Mouse (Mus musculus) embryonic facial prominence, embryonic 12.5 days (tissue): Measurements from ENCODE around the gene Rrp15. TPM values are rescaled to one million over a fixed set of nuclear protein-coding genes. Genes with fewer than 3 reads are reported as not detected.

Experiments used
- ATAC-seq: fragments of 200-750 bp; cut with Nextera tagmentation; 2 replicates; pipeline ENCODE4 v1.8.0; 2017; ENCODE audit not compliant: insufficient number of reproducible peaks, insufficient read depth, low FRiP score, low TSS enrichment
- H3K27ac ChIP-seq: fragments of 300-500 bp; sonication (generic); 2 replicates; pipeline ENCODE4 v1.5.1; 2016; ENCODE audit warnings: mild to moderate bottlenecking
- H3K27me3 ChIP-seq: fragments of 300-500 bp; sonication (generic); 2 replicates; pipeline ENCODE4 v1.6.1; 2016; ENCODE audit warnings: mild to moderate bottlenecking, moderate library complexity
- H3K36me3 ChIP-seq: fragments of 300-500 bp; sonication (generic); 2 replicates; pipeline ENCODE4 v1.6.1; 2016; ENCODE audit warnings: mild to moderate bottlenecking
- H3K4me1 ChIP-seq: fragments of 300-500 bp; sonication (generic); 2 replicates; pipeline ENCODE4 v1.6.1; 2016
- H3K4me2 ChIP-seq: fragments of 300-500 bp; sonication (generic); replicated peaks from 2 replicates; pipeline ENCODE4 v1.6.1; 2016; ENCODE audit warnings: mild to moderate bottlenecking, moderate library complexity
- H3K4me3 ChIP-seq: fragments of 300-500 bp; sonication (generic); 2 replicates; pipeline ENCODE4 v1.5.1; 2016; ENCODE audit warnings: mild to moderate bottlenecking
- H3K9ac ChIP-seq: fragments of 300-500 bp; sonication (generic); 2 replicates; pipeline ENCODE4 v1.6.1; 2016; ENCODE audit warnings: mild to moderate bottlenecking, moderate library complexity
- H3K9me3 ChIP-seq: fragments of 300-500 bp; sonication (generic); 2 replicates; pipeline ENCODE4 v1.6.1; 2016; ENCODE audit warnings: mild to moderate bottlenecking, moderate library complexity
- WGBS: fragments of 180-500 bp; shearing (Covaris S2); methylation state at CpG from one replicate; pipeline ENCODE4 v1.1.7; 2016; 5-methylcytosine and 5-hydroxymethylcytosine counted together
- polyA plus RNA-seq: library from polyadenylated mRNA; unstranded; fragments of >200 nt; fragmentation: Nextera tagmentation; extraction: Ambion mirVana; gene quantifications from 2 replicates; pipeline ENCODE4 v1.2.1, GENCODE M21; 2016

The Rrp15 gene
- polyA plus RNA-seq, 1 experiment from 2014 or later = 72.4 TPM

DNA sequence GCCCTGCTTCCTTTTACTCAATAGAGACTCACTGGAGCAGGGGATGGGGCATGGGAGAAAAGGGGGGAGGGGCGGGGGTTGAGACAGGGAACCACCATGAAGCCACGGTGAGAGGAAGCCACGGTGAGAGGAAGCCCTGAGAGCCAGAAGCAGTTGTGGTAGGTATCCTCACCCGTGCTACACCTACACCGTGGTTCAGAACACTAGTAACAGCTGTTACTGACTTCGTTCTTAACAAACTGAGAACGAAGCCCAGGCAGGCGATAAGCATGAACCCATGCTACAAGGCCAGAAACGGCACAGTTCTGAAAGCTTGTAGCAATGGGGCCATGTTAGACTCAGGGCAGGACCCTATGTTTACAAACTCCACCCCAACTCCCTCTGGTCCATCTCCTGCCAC is 52.9 kb downstream of the Rrp15 start:
- ATAC-seq = no peak
- H3K9ac ChIP-seq = no peak overlapping the region
- H3K27me3 ChIP-seq = no peaks in the 10 kb centered on the region
- peak overlapping the region; percentile 1; the same call in 1 of the 2 replicates for H3K27ac ChIP-seq
- no peak overlapping the region for H3K4me3 ChIP-seq
- H3K4me2 ChIP-seq = no peak overlapping the region
- no peaks in the 10 kb centered on the region for H3K9me3 ChIP-seq
- 85% methylated on average over 9 of the region's 9 CpGs for WGBS
- H3K36me3 ChIP-seq = no peaks in the 10 kb centered on the region; the same call in 1 of the 2 replicates
- H3K4me1 ChIP-seq = peaks cover 30% of the 10 kb centered on the region; the same call in 1 of the 2 replicates

DNA sequence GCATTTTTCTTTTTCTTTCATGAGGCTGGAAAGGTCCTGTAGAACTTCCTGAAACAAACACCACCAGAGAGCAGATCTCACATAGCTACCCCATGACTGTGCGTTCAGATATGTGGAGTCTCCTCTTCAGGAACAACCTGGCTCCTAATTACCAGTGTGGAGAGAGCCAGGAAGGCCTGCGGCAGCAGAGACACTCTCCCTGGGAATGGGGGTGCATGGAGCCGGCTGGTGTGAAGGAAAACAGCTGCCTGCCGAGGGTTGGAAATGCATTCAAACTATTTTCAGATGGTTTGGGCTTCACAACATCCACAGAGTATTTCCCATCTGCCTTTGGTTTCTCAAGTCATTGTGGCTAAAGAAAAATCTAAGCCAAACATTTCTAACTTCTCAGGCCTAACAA is 53.8 kb downstream of the Rrp15 start:
- no peak overlapping the region for H3K9ac ChIP-seq
- no peaks in the 10 kb centered on the region for H3K9me3 ChIP-seq
- peaks cover 29% of the 10 kb centered on the region; the same call in 1 of the 2 replicates for H3K4me1 ChIP-seq
- WGBS = 54% methylated on average over 4 of the region's 4 CpGs
- H3K4me3 ChIP-seq = no peak overlapping the region
- ATAC-seq = no peak
- H3K27ac ChIP-seq = peak overlapping the region; percentile 1; the same call in 1 of the 2 replicates
- H3K4me2 ChIP-seq = no peak overlapping the region
- no peaks in the 10 kb centered on the region for H3K27me3 ChIP-seq
- H3K36me3 ChIP-seq = no peaks in the 10 kb centered on the region; the same call in 1 of the 2 replicates

GRCm38 (mm10) chr1:186692370-186692769 is 56.8 kb downstream of the Rrp15 start:
- peaks cover 31% of the 10 kb centered on the region; the same call in 1 of the 2 replicates for H3K4me1 ChIP-seq
- ATAC-seq = no peak
- H3K4me2 ChIP-seq = no peak overlapping the region
- H3K4me3 ChIP-seq = no peak overlapping the region
- H3K9me3 ChIP-seq = no peaks in the 10 kb centered on the region
- 83% methylated on average over 4 of the region's 4 CpGs for WGBS
- H3K27me3 ChIP-seq = no peaks in the 10 kb centered on the region
- no peak overlapping the region for H3K27ac ChIP-seq
- no peaks in the 10 kb centered on the region for H3K36me3 ChIP-seq
- no peak overlapping the region for H3K9ac ChIP-seq

DNA sequence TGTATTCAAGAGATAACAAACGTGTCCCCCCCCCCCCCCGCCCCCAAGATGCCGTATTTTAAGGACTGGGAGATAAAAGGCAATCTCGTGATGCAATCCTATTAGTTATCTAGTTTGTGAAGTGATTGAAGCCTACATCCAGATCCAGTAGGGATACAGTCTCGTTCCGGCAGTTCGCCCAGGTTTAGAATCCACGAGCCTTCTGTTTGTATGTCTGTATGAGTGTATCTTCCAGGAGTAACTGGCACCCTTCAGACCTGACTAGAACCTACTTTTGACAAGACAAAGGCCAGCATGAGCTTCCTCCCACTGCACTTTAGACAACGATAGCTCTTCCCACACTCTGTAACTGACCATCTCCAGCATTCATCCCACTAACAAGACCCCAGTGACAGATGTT is 57.5 kb downstream of the Rrp15 start:
- H3K4me3 ChIP-seq = no peak overlapping the region
- no peak overlapping the region for H3K9ac ChIP-seq
- ATAC-seq = no peak
- 87% methylated on average over 9 of the region's 9 CpGs for WGBS
- H3K4me2 ChIP-seq = no peak overlapping the region
- 0 out of 2 replicates have a peak, but pooled peaks cover 4% of the 10 kb centered on the region for H3K36me3 ChIP-seq
- H3K27ac ChIP-seq = no peak overlapping the region
- peaks cover 31% of the 10 kb centered on the region; the same call in 1 of the 2 replicates for H3K4me1 ChIP-seq
- H3K9me3 ChIP-seq = no peaks in the 10 kb centered on the region
- no peaks in the 10 kb centered on the region for H3K27me3 ChIP-seq

GRCm38 (mm10) chr1:186684041-186684440 is 65.1 kb downstream of the Rrp15 start:
- no peak overlapping the region for H3K27ac ChIP-seq
- ATAC-seq = no peak
- 85% methylated on average over 3 of the region's 3 CpGs for WGBS
- no peaks in the 10 kb centered on the region for H3K9me3 ChIP-seq
- peaks cover 14% of the 10 kb centered on the region; the same call in 1 of the 2 replicates for H3K4me1 ChIP-seq
- no peak overlapping the region for H3K4me3 ChIP-seq
- H3K9ac ChIP-seq = no peak overlapping the region
- H3K27me3 ChIP-seq = no peaks in the 10 kb centered on the region
- H3K36me3 ChIP-seq = 0 out of 2 replicates have a peak, but pooled peaks cover 8% of the 10 kb centered on the region
- H3K4me2 ChIP-seq = no peak overlapping the region

DNA sequence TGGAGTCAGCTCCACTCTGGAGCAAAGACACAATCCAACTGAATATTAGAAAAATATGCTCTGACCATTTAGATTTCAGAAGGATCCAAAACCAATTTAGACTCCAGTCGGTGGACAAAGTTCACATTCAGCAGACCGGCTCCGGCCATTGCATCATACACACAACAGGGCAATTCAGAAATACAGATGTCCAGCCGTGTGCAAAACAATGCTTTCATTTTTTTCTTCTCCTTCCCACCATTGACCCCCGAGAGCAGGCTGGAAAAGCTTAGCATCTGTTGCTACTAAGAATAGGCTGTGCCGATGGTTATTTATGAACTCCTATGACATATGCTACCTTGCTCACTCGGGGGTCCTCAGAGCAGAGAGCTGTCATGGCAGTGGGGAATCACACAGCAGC is 66.6 kb downstream of the Rrp15 start:
- Histone ChIP-seq H3K27ac (no peak overlapping the region), H3K9ac (no peak overlapping the region), H3K36me3 (0 out of 2 replicates have a peak, but pooled peaks cover 8% of the 10 kb centered on the region), H3K4me3 (no peak overlapping the region), H3K27me3 (no peaks in the 10 kb centered on the region), H3K9me3 (no peaks in the 10 kb centered on the region), H3K4me1 (peaks cover 14% of the 10 kb centered on the region; the same call in 1 of the 2 replicates), H3K4me2 (no peak overlapping the region)
- 21% methylated on average over 7 of the region's 7 CpGs for WGBS
- ATAC-seq = no peak

GRCm38 (mm10) chr1:186677614-186678013 is 71.5 kb downstream of the Rrp15 start:
- Histone ChIP-seq H3K27me3 (no peaks in the 10 kb centered on the region), H3K27ac (no peak overlapping the region), H3K4me3 (no peak overlapping the region), H3K4me1 (peaks cover 24% of the 10 kb centered on the region), H3K36me3 (peaks cover 7% of the 10 kb centered on the region; the same call in 1 of the 2 replicates), H3K9me3 (no peaks in the 10 kb centered on the region), H3K9ac (no peak overlapping the region), H3K4me2 (no peak overlapping the region)
- no peak for ATAC-seq
- 81% methylated on average over 12 of the region's 12 CpGs for WGBS

GRCm38 (mm10) chr1:186676199-186676598 is 73.0 kb downstream of the Rrp15 start:
- peaks cover 7% of the 10 kb centered on the region; the same call in 1 of the 2 replicates for H3K36me3 ChIP-seq
- no peaks in the 10 kb centered on the region for H3K9me3 ChIP-seq
- H3K27me3 ChIP-seq = no peaks in the 10 kb centered on the region
- no peak overlapping the region for H3K27ac ChIP-seq
- WGBS = 53% methylated on average over 5 of the region's 5 CpGs
- no peak overlapping the region for H3K4me3 ChIP-seq
- H3K4me1 ChIP-seq = peaks cover 23% of the 10 kb centered on the region
- ATAC-seq = no peak
- H3K4me2 ChIP-seq = no peak overlapping the region
- H3K9ac ChIP-seq = no peak overlapping the region

GRCm38 (mm10) chr1:186675263-186675662 is 73.9 kb downstream of the Rrp15 start:
- WGBS = 90% methylated on average over 6 of the region's 6 CpGs
- peaks cover 23% of the 10 kb centered on the region for H3K4me1 ChIP-seq

GRCm38 (mm10) chr1:186674621-186675020 is 74.5 kb downstream of the Rrp15 start:
- Histone ChIP-seq H3K9ac (no peak overlapping the region), H3K4me1 (peaks cover 20% of the 10 kb centered on the region), H3K4me3 (no peak overlapping the region), H3K27me3 (no peaks in the 10 kb centered on the region), H3K36me3 (peaks cover 7% of the 10 kb centered on the region; the same call in 1 of the 2 replicates), H3K9me3 (no peaks in the 10 kb centered on the region), H3K27ac (no peak overlapping the region), H3K4me2 (no peak overlapping the region)
- WGBS = 75% methylated on average over 3 of the region's 3 CpGs
- ATAC-seq = no peak

More at GRCm38 (mm10) chr1:186675263-186675662, 73.9 kb downstream of the Rrp15 start:
- Histone ChIP-seq H3K27me3 (no peaks in the 10 kb centered on the region), H3K4me3 (no peak overlapping the region), H3K36me3 (peaks cover 7% of the 10 kb centered on the region; the same call in 1 of the 2 replicates), H3K9me3 (no peaks in the 10 kb centered on the region), H3K9ac (no peak overlapping the region), H3K4me2 (no peak overlapping the region), H3K27ac (no peak overlapping the region)
- ATAC-seq = no peak

- Histone ChIP-seq H3K9me3 (no peaks in the 10 kb centered on the region), H3K36me3 (peaks cover 7% of the 10 kb centered on the region; the same call in 1 of the 2 replicates), H3K27ac (no peak overlapping the region), H3K4me3 (no peak overlapping the region), H3K27me3 (no peaks in the 10 kb centered on the region), H3K4me2 (no peak overlapping the region), H3K4me1 (peaks cover 20% of the 10 kb centered on the region), H3K9ac (no peak overlapping the region)
- WGBS = 75% methylated on average over 4 of the region's 4 CpGs
- no peak for ATAC-seq
Measured at GRCm38 (mm10) chr1:186673166-186673565, 76.0 kb downstream of the Rrp15 start.
